Mouse (Mus musculus) stomach, adult 2 months (tissue): ENCODE results near the gene Klk8. TPM values are rescaled to one million over a fixed set of nuclear protein-coding genes. Genes with fewer than 3 reads are reported as not detected.

Source experiments
- polyA plus RNA-seq: library from polyadenylated mRNA; depleted of rRNA; stranded (reverse); fragments of >200 nt; gene quantifications from 2 replicates; pipeline ENCODE4 v1.2.3, GENCODE M21; 2012; rRNA removed

The Klk8 gene
- polyA plus RNA-seq, result 35.2 and 46.8 TPM in 2 replicates

DNA sequence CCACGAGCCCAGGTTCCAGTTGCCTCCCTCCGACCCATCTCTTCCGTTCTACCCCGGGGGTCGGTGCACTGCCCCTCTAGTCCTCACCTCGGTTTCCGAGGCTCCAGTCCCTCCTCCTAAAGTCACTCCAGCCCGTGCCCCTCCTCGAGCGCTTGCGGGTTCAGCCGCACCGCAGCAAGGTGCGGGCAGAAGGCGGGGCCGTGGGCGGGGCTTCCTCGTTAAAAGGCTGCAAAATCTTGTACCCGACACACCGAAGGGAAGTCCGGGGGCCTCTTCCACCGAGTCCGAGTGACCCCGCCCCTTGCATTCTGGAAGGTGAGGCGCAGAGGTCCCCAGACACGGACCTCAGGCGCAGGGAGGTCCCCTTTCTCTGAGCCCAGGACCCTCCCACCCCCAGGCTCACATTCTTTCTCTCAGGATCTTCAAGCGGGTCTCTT is at the start of gene Klk8:
Gene Klk8, plus strand, starts transcription at position 245 of the 437 bp plus-strand sequence.

DNA sequence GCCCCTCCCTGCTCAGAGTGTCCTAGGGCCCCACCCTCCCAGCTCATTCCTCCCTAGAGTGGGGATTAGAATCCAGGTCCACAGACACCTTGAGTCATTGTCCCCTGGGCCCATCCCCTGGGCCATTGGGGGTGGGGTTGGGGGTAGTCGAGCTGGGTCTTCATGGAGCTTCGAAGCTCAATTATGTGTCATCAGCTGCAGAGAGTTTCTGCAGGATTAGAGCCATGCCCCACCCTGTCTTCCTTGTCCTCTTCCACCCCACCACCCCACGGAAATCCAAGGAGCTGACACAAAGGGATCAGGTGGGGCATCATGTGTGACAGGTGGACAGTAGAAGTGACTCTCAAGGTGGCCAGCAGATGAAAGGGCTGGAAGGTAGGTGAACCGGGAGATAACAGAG is 28.8 kb upstream of the Klk8 start, which contains the start of gene Klk12:
Gene Klk12, plus strand, starts transcription at position 301 of the 400 bp plus-strand sequence.

DNA sequence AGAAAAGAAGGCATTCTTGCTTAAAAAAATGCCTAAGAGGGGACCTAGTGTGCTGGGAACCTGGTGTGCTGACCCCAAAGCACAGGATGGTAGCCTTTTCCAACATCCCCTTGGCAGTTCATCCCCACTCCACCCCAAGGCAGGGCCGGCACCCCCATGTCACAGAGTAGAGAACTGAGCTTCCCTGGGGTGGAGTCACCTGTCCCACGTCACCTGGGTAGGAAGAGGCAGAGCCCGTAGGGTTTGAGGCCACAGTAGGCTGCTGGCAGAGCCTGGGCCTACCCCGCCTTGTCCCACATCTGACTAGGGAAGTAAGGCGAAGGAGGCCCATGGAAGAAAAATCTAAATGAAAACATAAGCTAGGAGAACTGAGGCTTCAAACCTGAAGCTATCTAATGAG is 23.0 kb upstream of the Klk8 start, which contains the start of gene Klk11:
Gene Klk11, plus strand, starts transcription at position 241 of the 400 bp plus-strand sequence.

GRCm38 (mm10) chr7:43780746-43781145 is 16.6 kb upstream of the Klk8 start, which contains the start of gene Klk10:
Klk10 (plus strand) TSS chr7:43781035.

DNA sequence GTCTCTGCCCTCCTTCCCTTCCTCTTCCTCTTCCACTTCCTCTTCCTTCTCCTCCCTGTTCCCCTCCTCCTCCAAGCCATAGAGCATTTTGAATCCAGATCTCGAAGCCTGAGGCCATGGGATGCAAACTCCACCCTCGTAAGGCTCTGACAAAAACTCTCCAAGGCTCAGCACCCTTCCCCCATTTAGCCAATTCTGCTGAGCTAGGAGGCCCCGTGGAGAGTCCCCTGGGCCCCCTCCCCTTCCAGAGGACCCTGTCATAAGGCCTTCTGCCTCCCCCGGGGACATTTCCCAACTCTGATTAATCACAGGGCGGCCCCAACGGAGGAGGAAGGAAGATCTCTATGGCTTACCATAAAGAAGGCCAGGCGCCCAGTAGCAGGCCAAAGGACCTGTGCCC is 5.8 kb upstream of the Klk8 start, which contains the start of gene Klk9:
Gene Klk9, plus strand, starts transcription at position 301 of the 400 bp plus-strand sequence.

DNA sequence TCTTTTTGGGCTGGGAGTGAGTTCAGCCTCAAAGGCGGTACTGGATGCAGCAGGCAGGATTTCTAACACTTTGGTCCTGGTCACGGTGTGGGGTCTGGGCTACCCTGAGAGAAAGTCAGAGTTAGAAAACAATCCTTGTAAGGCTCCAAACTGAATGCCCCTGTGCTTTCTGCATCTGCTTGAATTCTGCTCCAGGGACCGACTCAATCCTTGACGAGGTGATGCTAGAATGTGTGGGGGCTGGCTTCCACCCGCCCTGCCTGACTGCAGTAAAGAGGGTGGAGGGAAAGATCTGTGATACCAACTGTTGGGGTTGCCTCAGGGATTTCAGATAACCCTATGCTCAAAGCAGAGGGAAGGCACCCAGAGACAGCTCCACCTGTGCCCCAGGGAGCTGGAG is 13.6 kb downstream of the Klk8 start, which contains the start of gene Klk7:
Gene Klk7, plus strand, starts transcription at position 301 of the 400 bp plus-strand sequence.

DNA sequence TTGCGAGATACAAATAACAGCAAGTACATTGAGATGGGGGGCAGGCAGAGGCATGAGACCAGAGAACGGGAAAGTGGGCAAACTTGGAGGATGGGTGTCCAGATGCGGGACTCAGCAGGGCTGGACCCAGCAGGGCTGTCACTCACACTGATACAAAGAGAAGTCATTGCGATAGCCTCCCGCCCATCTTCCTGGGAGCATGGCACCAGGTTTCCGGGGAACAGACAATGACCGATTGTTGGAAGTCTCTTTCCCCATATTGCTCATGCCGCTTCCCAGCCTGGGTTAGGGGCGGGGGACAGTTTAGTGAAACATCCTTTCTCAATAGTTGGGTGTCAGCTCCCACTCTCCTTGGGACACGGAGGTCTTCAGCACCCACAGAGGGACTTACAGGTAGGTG is 26.8 kb downstream of the Klk8 start, which contains the start of gene Klk6:
Gene Klk6, plus strand, starts transcription at position 301 of the 400 bp plus-strand sequence.

GRCm38 (mm10) chr7:43841701-43842100 is 44.3 kb downstream of the Klk8 start, which contains the start of gene Klk5:
Klk5 (plus strand) TSS chr7:43841971.

Other genes with a start within 250 kb of the Klk8 start
- 0.17 and 0.19 TPM in 2 replicates for gene Zfp658, start 235.3 kb upstream of the Klk8 start, polyA plus RNA-seq
- 0.06 and 0.27 TPM in 2 replicates for gene Zfp719, start 218.0 kb upstream of the Klk8 start, polyA plus RNA-seq
- not detected in 2 replicates for gene Zfp819, start 190.4 kb upstream of the Klk8 start, polyA plus RNA-seq
- gene Ceacam18, start 162.9 kb upstream of the Klk8 start, polyA plus RNA-seq, result 0.05 TPM in 1 of 2 replicates, not detected in the other
- 0.71 and 1.8 TPM in 2 replicates for gene Siglece, start 137.4 kb upstream of the Klk8 start, polyA plus RNA-seq
- 7.3 and 10.5 TPM in 2 replicates for gene Ctu1, start 125.6 kb upstream of the Klk8 start, polyA plus RNA-seq
- 8.7 and 11.1 TPM in 2 replicates for gene Klk14, start 107.2 kb upstream of the Klk8 start, polyA plus RNA-seq
- 36.1 and 62.4 TPM in 2 replicates for gene Klk13, start 85.0 kb upstream of the Klk8 start, polyA plus RNA-seq
- 2.5 and 6.0 TPM in 2 replicates for gene Klk12, start 28.7 kb upstream of the Klk8 start, polyA plus RNA-seq
- gene Klk11, start 23.0 kb upstream of the Klk8 start, polyA plus RNA-seq, result 27.7 and 37.5 TPM in 2 replicates
- 70.8 and 139 TPM in 2 replicates for gene Klk10, start 16.5 kb upstream of the Klk8 start, polyA plus RNA-seq
- gene Klk9, start 5.7 kb upstream of the Klk8 start, polyA plus RNA-seq, result 13.5 and 28.2 TPM in 2 replicates
- 5.4 and 17.8 TPM in 2 replicates for gene Klk7, start 13.7 kb downstream of the Klk8 start, polyA plus RNA-seq
- gene Klk6, start 26.9 kb downstream of the Klk8 start, polyA plus RNA-seq, result 4.1 and 11.7 TPM in 2 replicates
- 26.4 and 45.6 TPM in 2 replicates for gene Klk5, start 44.4 kb downstream of the Klk8 start, polyA plus RNA-seq
- not detected in 2 replicates for gene Klk4, start 83.6 kb downstream of the Klk8 start, polyA plus RNA-seq
- gene Klk15, start 136.2 kb downstream of the Klk8 start, polyA plus RNA-seq, result not detected in 2 replicates
- gene Klk1b8, start 153.1 kb downstream of the Klk8 start, polyA plus RNA-seq, result not detected in 2 replicates
- not detected in 2 replicates for gene Klk1b1, start 169.2 kb downstream of the Klk8 start, polyA plus RNA-seq
- not detected in 2 replicates for gene Klk1b9, start 178.5 kb downstream of the Klk8 start, polyA plus RNA-seq
- not detected in 2 replicates for gene Klk1b11, start 198.3 kb downstream of the Klk8 start, polyA plus RNA-seq
- 0.30 and 0.31 TPM in 2 replicates for gene Klk1b26, start 214.6 kb downstream of the Klk8 start, polyA plus RNA-seq